Mouse (Mus musculus): ENCODE measurements around the gene Rbms2.

- TF ChIP-seq CTCF (IDR thresholded peaks at IDR 0.05; ENCODE audit: borderline replicate concordance, control insufficient read depth, extremely low read depth, insufficient read depth, low read length, poor library complexity) (no peak), POLR2A (IDR thresholded peaks at IDR 0.05; ENCODE audit: control insufficient read depth, extremely low read depth, insufficient read depth, low read length, poor library complexity) (no peak)
Measured at GRCm38 (mm10) chr10:128096313-128096692, 83.8 kb downstream of the Rbms2 start.
